Mouse (Mus musculus) E14TG2a.4 (cell line): ENCODE measurements around the gene Xk.
"Not testable (repeated sequence)": the region's sequence is repeated elsewhere in the genome, so short reads cannot be mapped to it uniquely, and the experiment has no call there.

ENCODE experiments used
- H3K27me3 ChIP-seq: 2 replicates; pipeline ENCODE4 v1.6.1; 2014; ENCODE audit warnings: low read length, control low read depth; ENCODE audit not compliant: insufficient read depth
- H3K36me3 ChIP-seq: 2 replicates; pipeline ENCODE4 v1.6.1; 2014; ENCODE audit warnings: low read length, control low read depth; ENCODE audit not compliant: insufficient read depth
- H3K4me1 ChIP-seq: replicated peaks from 2 replicates; pipeline ENCODE4 v1.6.1; 2014; ENCODE audit warnings: low read depth, low read length, control low read depth
- H3K4me3 ChIP-seq: replicated peaks from 2 replicates; pipeline ENCODE4 v1.5.1; 2014; ENCODE audit warnings: mild to moderate bottlenecking, low read length
- H3K9me3 ChIP-seq: 2 replicates; pipeline ENCODE4 v1.6.1; 2014; ENCODE audit warnings: low read length, control low read depth
- CTCF ChIP-seq: conservative IDR thresholded peaks from 2 replicates; pipeline ENCODE4 v1.5.1; 2014; ENCODE audit warnings: low read length
- NANOG ChIP-seq: IDR thresholded peaks from 2 replicates; pipeline ENCODE4 v1.6.1; 2014; ENCODE audit warnings: borderline replicate concordance, low read length, mixed read lengths
- POU5F1 ChIP-seq: IDR thresholded peaks from 2 replicates; pipeline ENCODE4 v1.6.1; 2014; ENCODE audit warnings: low read length, borderline replicate concordance

The Xk gene

DNA sequence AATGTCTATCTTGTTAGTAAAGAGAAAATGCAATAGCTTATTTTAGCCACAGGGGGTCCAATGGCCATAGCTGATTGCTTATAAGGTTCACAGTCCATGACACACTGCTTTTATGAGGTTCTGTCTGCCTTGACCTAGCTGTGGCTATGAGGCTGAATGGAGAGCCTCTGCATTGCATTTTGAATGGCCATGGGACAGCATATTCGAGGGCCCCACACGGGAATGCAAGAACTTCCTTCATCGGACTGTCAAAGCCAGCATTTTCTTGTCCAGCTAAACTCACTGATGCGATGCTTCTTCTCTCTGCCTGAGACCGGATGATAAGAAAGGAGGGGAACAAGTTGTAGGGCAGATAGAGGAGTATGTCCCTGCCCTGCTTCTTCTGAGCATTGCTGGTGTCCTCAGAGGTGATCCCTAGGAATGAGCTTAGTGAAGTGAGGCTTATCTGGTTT is 25.9 kb downstream of the Xk start:
- Histone ChIP-seq H3K4me1 (no peaks in the 10 kb centered on the region), H3K9me3 (no peaks in the 10 kb centered on the region), H3K36me3 (no peaks in the 10 kb centered on the region), H3K27me3 (no peaks in the 10 kb centered on the region), H3K4me3 (no peak overlapping the region)
- no peak for TF ChIP-seq NANOG
- TF ChIP-seq POU5F1: no peak
- TF ChIP-seq CTCF: no peak

DNA sequence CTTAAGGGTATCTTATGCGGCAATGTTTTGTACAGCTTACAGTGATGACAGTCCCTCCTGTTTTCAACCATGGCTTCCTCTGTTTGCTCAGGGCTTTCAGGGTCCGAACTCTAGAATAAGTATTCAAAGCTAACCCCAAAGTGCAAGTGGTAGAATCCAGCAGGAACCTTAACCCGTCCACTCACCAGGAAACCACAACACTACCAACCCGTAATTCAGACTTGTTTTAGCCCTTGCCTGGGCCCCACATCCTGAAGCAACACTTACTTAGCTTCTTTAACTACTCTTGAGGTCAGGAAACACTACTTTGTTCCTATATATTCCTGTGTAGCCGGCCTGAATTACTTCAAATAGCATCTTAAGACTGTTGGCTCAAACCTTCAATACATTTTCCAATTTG is 30.2 kb downstream of the Xk start:
- Histone ChIP-seq H3K4me3 (no peak overlapping the region), H3K36me3 (no peaks in the 10 kb centered on the region), H3K4me1 (no peaks in the 10 kb centered on the region), H3K9me3 (no peaks in the 10 kb centered on the region), H3K27me3 (no peaks in the 10 kb centered on the region)
- TF ChIP-seq POU5F1 (no peak), NANOG (no peak), CTCF (no peak)

DNA sequence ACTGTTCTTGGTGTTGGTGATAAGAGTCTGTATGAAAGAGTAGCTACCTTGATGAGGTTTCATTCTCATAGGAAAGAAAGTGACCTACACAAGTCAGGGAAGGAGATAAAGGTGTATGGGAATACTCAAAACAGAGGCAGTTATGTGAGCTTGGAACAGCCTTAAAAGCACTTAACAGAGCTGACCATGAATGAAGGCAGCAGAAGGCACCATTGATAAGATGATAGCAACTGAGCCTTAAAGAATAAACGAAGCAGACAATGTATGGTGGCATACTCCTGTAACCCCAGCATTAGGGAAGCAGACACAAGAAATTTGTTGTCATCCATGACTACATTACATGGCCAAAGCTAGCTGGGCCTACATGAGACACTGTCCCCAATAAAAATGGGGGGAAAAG is 30.9 kb downstream of the Xk start:
- Histone ChIP-seq H3K36me3 (no peaks in the 10 kb centered on the region), H3K27me3 (no peaks in the 10 kb centered on the region), H3K4me3 (no peak overlapping the region), H3K9me3 (no peaks in the 10 kb centered on the region), H3K4me1 (no peaks in the 10 kb centered on the region)
- TF ChIP-seq NANOG: no peak
- TF ChIP-seq POU5F1: no peak
- no peak for TF ChIP-seq CTCF

DNA sequence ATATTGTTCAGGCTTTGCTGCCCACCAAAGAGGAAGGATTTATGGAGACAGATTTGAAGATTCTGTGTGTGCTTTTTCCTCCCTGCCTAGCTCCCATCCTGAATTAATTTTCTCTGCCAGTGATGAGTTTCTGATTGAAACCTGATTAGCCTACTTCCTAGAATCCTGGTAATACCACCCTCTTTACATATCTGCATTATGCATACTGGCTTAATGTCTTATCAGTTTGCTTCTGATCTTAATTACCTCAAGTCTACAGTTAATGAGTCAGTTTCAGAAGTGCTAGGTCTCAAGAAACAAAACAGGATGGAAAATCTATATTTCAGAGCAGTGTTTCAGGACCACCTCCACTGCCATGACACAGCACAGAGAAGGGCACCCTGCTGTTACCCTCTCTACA is 43.9 kb downstream of the Xk start:
- H3K27me3 ChIP-seq, H3K36me3 ChIP-seq, H3K4me3 ChIP-seq, H3K4me1 ChIP-seq, H3K9me3 ChIP-seq: not testable (repeated sequence)

DNA sequence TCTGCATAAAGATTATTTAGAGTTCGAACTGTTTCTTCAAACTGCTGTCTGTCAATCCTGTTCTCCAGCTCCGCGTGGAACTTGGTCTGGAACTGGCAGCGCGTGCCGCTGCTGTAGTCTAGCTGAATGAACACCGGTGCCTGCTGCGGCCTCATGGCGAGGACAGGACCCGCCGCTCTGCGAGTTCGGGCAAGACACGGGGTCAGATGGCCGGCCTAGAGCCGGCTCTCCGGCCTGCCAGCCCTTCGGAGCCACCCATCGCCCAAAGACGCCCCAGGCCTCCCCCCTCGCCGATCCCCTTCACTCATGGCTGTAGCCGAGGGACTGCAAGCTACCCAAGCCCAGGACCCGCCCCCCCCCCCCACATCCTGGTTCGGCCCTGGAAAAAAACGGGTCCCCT is 55.4 kb downstream of the Xk start:
- not testable (repeated sequence) for H3K36me3 ChIP-seq, H3K9me3 ChIP-seq, H3K4me1 ChIP-seq, H3K27me3 ChIP-seq, H3K4me3 ChIP-seq

DNA sequence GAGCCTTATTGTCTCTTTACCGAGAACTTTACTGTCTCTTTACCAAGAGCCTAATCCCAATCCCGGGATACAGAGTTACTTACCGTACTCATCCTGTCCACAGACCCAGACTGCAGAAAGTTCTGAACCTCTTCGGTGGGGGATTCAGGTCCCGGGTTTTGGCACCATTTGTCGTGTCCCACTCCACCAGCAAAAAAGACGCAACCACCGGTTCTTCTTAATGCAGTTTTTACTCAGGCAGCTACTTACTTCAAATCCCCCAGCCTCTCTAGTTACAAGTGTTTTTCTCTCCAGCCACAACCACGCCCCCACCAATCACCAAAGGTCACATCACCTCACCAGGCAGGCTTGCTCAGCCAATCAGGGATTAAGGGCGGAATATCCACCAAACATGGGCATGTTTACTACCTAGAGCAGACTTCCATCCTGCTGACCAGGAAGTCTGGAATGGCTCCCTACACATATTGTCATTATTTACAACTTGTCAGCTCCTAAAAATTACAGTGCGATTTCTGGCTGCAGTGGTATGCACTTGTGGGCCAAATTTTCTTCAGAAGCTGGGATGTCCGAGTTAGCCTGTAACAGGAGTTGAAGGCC is 59.9 kb downstream of the Xk start:
- not testable (repeated sequence) for H3K9me3 ChIP-seq, H3K36me3 ChIP-seq, H3K4me3 ChIP-seq, H3K27me3 ChIP-seq, H3K4me1 ChIP-seq

DNA sequence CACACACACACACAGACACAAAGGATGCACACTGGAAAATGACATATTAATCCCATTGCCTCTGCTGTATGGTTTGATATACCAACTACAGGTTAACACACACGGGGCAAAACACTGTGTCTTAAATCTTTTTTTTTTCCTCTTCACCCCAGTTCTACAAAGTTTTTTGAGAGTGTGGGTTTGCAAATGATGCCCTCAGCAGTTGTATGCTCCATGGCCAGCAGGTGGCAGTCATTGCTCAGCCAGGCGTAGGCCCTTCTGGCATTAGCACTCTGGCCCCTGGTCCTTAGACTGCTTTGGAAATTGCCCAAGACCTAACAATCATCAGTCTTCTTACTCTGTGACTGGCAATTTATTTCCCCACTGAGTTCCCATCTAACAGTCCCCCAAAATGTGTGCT is 60.5 kb downstream of the Xk start:
- H3K4me1 ChIP-seq, H3K27me3 ChIP-seq, H3K4me3 ChIP-seq, H3K9me3 ChIP-seq, H3K36me3 ChIP-seq: not testable (repeated sequence)

DNA sequence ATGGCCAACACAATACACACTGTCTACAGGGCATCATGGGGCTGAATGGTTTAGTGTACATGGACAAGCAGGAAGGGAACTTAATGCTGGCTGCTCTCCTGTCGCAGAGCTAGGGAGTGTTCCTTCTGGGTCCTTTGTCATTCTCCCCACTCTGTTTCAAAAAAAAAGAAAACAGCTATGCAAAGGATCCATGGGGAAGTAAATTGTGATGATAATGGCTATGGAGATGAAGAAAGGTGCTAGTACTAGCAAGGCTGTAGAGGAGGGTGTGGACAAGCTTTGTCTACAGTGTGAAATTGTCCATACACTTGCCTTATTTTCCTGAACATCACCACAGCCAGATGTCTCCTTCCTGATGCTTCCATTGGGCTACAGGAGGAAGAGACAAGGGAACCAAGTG is 62.4 kb downstream of the Xk start:
- not testable (repeated sequence) for H3K27me3 ChIP-seq, H3K4me3 ChIP-seq, H3K4me1 ChIP-seq, H3K36me3 ChIP-seq, H3K9me3 ChIP-seq

DNA sequence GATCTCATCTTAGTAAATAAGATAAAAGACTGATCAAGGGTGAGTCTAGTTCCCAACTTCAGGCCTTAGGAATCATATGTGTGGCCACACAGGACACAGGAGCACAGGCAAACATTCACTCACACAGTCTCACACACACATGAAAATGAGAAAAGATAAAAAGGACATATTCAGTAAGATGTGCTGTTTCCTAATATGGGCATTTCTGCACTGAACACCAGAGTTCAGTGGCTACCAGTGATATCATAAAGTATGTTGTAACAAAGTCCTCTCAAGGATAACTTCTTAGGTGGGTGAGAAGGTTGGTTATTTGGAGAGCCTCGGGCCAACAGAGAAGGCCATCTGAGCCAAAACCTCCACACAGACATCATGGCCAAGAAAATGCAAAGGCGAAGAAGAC is 77.8 kb downstream of the Xk start, which contains the start of gene H2al1k:
Gene H2al1k (plus strand): TSS at position 301 of the 400 bp plus-strand sequence.
- H3K4me1 ChIP-seq, H3K4me3 ChIP-seq, H3K27me3 ChIP-seq, H3K9me3 ChIP-seq, H3K36me3 ChIP-seq: not testable (repeated sequence)
